Mouse (Mus musculus) thymus, adult 2 months (tissue): ENCODE measurements around the gene Pde4d.

Experiments
- CTCF ChIP-seq: fragments of 200-500 bp; IDR thresholded peaks from 2 replicates; pipeline ENCODE4 v1.5.1; 2012; ENCODE audit warnings: mild to moderate bottlenecking, control low read depth, low read length, moderate library complexity, borderline replicate concordance; ENCODE audit not compliant: control insufficient read depth, poor library complexity, insufficient read depth; ENCODE audit errors: extremely low read depth
- POLR2A ChIP-seq: fragments of 200-500 bp; IDR thresholded peaks from 2 replicates; pipeline ENCODE4 v1.6.1; 2012; ENCODE audit warnings: mild to moderate bottlenecking, low read length, control low read depth, moderate library complexity; ENCODE audit not compliant: control insufficient read depth, poor library complexity, insufficient read depth; ENCODE audit errors: extremely low read depth

DNA sequence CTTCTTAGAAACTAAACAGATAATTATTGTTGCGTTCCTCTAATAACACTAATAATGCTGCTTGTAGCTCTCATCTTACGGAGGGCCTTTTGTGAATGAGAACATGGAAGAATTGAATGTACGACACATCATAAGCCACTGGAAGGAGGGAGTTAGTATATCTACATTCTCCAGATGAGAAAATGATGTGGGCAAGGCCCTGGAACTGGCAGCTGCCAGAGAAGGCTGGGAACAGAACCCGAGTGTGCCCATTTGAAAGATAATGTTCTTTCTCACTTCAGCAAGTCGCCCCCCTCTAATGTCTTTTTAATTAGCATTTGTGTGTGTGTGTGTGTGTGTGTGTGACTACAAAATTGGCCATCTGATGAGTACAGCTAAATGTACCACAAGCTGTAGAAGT is 1240.8 kb downstream of the Pde4d start:
- TF ChIP-seq POLR2A (no peak), CTCF (no peak)
